Mouse (Mus musculus) MEL (cell line): ENCODE results near the gene Mmp24. TPM values are rescaled to one million over a fixed set of nuclear protein-coding genes. Genes with fewer than 3 reads are reported as not detected.

Experiments
- DNase-seq: peaks from one replicate; pipeline ENCODE4 v3.0.0; 2011; ENCODE audit warnings: low read depth, low spot score
- H3K27ac ChIP-seq: 2 replicates; pipeline ENCODE4 v1.5.1; 2012; ENCODE audit warnings: low read depth, mild to moderate bottlenecking, control low read depth, low read length, moderate library complexity; ENCODE audit not compliant: control insufficient read depth
- H3K27me3 ChIP-seq, 2 experiments: fragments of 150-350 bp in 1 of 2; sonication (generic) in 1 of 2; 2 replicates each; pipeline ENCODE4 v1.6.1; 2012; ENCODE audit warnings: low read length in 2 of 2, mild to moderate bottlenecking in 2 of 2, improper control_type of control experiment in 1 of 2, moderate library complexity in 1 of 2; ENCODE audit not compliant: insufficient read depth in 2 of 2, control insufficient read depth in 1 of 2
- H3K36me3 ChIP-seq, 2 experiments: 2 replicates each; pipeline ENCODE4 v1.6.1; 2012 to 2014; ENCODE audit warnings: low read length in 2 of 2, improper control_type of control experiment in 1 of 2, inconsistent platforms in 1 of 2, mild to moderate bottlenecking in 1 of 2; ENCODE audit not compliant: insufficient read depth in 2 of 2, control insufficient read depth in 1 of 2
- H3K4me1 ChIP-seq, 2 experiments: fragments of 150-350 bp in 1 of 2; sonication (generic) in 1 of 2; 2 replicates each; pipeline ENCODE4 v1.6.1; 2012; ENCODE audit warnings: low read length in 2 of 2, improper control_type of control experiment in 1 of 2, mild to moderate bottlenecking in 1 of 2; ENCODE audit not compliant: insufficient read depth in 2 of 2, control insufficient read depth in 1 of 2
- H3K4me3 ChIP-seq, 2 experiments: fragments of 150-350 bp in 1 of 2; sonication (generic) in 1 of 2; 2 replicates each; pipeline ENCODE4 v1.5.1; 2012; ENCODE audit warnings: low read depth in 2 of 2, low read length in 2 of 2, mild to moderate bottlenecking in 2 of 2, moderate library complexity in 2 of 2, control low read depth in 1 of 2, improper control_type of control experiment in 1 of 2; ENCODE audit not compliant: control insufficient read depth in 1 of 2, insufficient read depth in 1 of 2
- H3K79me2 ChIP-seq: 2 replicates; pipeline ENCODE4 v1.6.1; 2012; ENCODE audit warnings: mild to moderate bottlenecking, low read length, moderate library complexity; ENCODE audit not compliant: control insufficient read depth, poor library complexity, insufficient read depth
- H3K9ac ChIP-seq: 2 replicates; pipeline ENCODE4 v1.6.1; 2012; ENCODE audit warnings: low read depth, mild to moderate bottlenecking, control low read depth, low read length, moderate library complexity; ENCODE audit not compliant: control insufficient read depth, poor library complexity, severe bottlenecking
- H3K9me3 ChIP-seq: fragments of 150-350 bp; sonication (generic); replicated peaks from 2 replicates; pipeline ENCODE4 v1.6.1; 2012; ENCODE audit warnings: mild to moderate bottlenecking, low read length, improper control_type of control experiment, moderate library complexity; ENCODE audit not compliant: insufficient read depth
- BHLHE40 ChIP-seq: IDR thresholded peaks from 2 replicates; pipeline ENCODE4 v1.6.1; 2012; ENCODE audit warnings: low read depth, mild to moderate bottlenecking, inconsistent platforms, low read length, improper control_type of control experiment, borderline replicate concordance
- CHD1 ChIP-seq: IDR thresholded peaks from 2 replicates; pipeline ENCODE4 v1.6.1; 2012; ENCODE audit warnings: low read depth, mild to moderate bottlenecking, inconsistent platforms, low read length, improper control_type of control experiment
- GABPA ChIP-seq: IDR thresholded peaks from 2 replicates; pipeline ENCODE4 v1.6.1; 2012; ENCODE audit warnings: low read depth, mild to moderate bottlenecking, inconsistent platforms, low read length, improper control_type of control experiment, moderate library complexity
- JUND ChIP-seq: IDR thresholded peaks from 2 replicates; pipeline ENCODE4 v1.6.1; 2011; ENCODE audit warnings: low read depth, mild to moderate bottlenecking, improper control_type of control experiment, low read length
- KAT2A ChIP-seq: conservative IDR thresholded peaks from 2 replicates; pipeline ENCODE4 v1.6.1; 2012; ENCODE audit warnings: low read depth, low read length, improper control_type of control experiment, inconsistent platforms
- MAZ ChIP-seq: IDR thresholded peaks from 2 replicates; pipeline ENCODE4 v1.6.1; 2012; ENCODE audit warnings: low read depth, mild to moderate bottlenecking, inconsistent platforms, low read length, improper control_type of control experiment
- MXI1 ChIP-seq: IDR thresholded peaks from 2 replicates; pipeline ENCODE4 v1.6.1; 2011; ENCODE audit warnings: mild to moderate bottlenecking, low read depth, low read length, improper control_type of control experiment
- MYB ChIP-seq: IDR thresholded peaks from 2 replicates; pipeline ENCODE4 v1.6.1; 2011; ENCODE audit warnings: mild to moderate bottlenecking, low read depth, low read length, improper control_type of control experiment
- MYC ChIP-seq: IDR thresholded peaks from 2 replicates; pipeline ENCODE4 v1.6.1; 2011; ENCODE audit warnings: low read depth, mild to moderate bottlenecking, low read length, improper control_type of control experiment, moderate library complexity
- NELFE ChIP-seq: IDR thresholded peaks from 2 replicates; pipeline ENCODE4 v1.6.1; 2011; ENCODE audit warnings: low read depth, low read length, improper control_type of control experiment
- NRF1 ChIP-seq: IDR thresholded peaks from 2 replicates; pipeline ENCODE4 v1.6.1; 2014; ENCODE audit warnings: low read depth, mild to moderate bottlenecking, inconsistent platforms, low read length, improper control_type of control experiment, moderate library complexity; ENCODE audit not compliant: poor library complexity, insufficient read depth, severe bottlenecking
- POLR2A ChIP-seq, 2 experiments: IDR thresholded peaks; 2 replicates each; pipeline ENCODE4 v1.6.1; 2011 to 2012; ENCODE audit warnings: low read length in 2 of 2, mild to moderate bottlenecking in 2 of 2, control low read depth in 1 of 2, improper control_type of control experiment in 1 of 2, low read depth in 1 of 2, moderate library complexity in 1 of 2; ENCODE audit not compliant: control insufficient read depth in 1 of 2, insufficient read depth in 1 of 2, poor library complexity in 1 of 2
- RAD21 ChIP-seq: IDR thresholded peaks from 2 replicates; pipeline ENCODE4 v1.6.1; 2011; ENCODE audit warnings: mild to moderate bottlenecking, low read depth, low read length, improper control_type of control experiment
- RCOR1 ChIP-seq: IDR thresholded peaks from 2 replicates; pipeline ENCODE4 v1.6.1; 2012; ENCODE audit warnings: low read depth, mild to moderate bottlenecking, inconsistent platforms, low read length, improper control_type of control experiment
- SIN3A ChIP-seq: IDR thresholded peaks from 2 replicates; pipeline ENCODE4 v1.6.1; 2012; ENCODE audit warnings: low read length, improper control_type of control experiment, inconsistent platforms
- SMC3 ChIP-seq: IDR thresholded peaks from 2 replicates; pipeline ENCODE4 v1.6.1; 2011; ENCODE audit warnings: low read depth, low read length, improper control_type of control experiment
- TBP ChIP-seq: IDR thresholded peaks from 2 replicates; pipeline ENCODE4 v1.8.0; 2011; ENCODE audit warnings: low read depth, low read length, improper control_type of control experiment
- ZC3H11A ChIP-seq: IDR thresholded peaks from 2 replicates; pipeline ENCODE4 v1.6.1; 2012; ENCODE audit warnings: low read depth, mild to moderate bottlenecking, inconsistent platforms, low read length, improper control_type of control experiment
- ZMIZ1 ChIP-seq: IDR thresholded peaks from 2 replicates; pipeline ENCODE4 v1.6.1; 2012; ENCODE audit warnings: low read depth, mild to moderate bottlenecking, inconsistent platforms, low read length, improper control_type of control experiment, moderate library complexity
- ZNF384 ChIP-seq: IDR thresholded peaks from 2 replicates; pipeline ENCODE4 v1.6.1; 2012; ENCODE audit warnings: low read depth, mild to moderate bottlenecking, inconsistent platforms, low read length, improper control_type of control experiment
- polyA plus RNA-seq, 2 experiments: library from polyadenylated mRNA; stranded (reverse) in 1 of 2; unstranded in 1 of 2; fragments of >175 nt in 1 of 2; fragments of >200 nt in 1 of 2; gene quantifications; 2 replicates each; pipeline versions ENCODE4 v1.2.1 to v1.2.4; 2012; ENCODE audit warnings: low replicate concordance in 2 of 2, low read depth in 1 of 2; ENCODE audit not compliant: insufficient read length in 2 of 2, insufficient read depth in 1 of 2, missing spikeins in 1 of 2
- total RNA-seq: library from RNA; depleted of rRNA; stranded (reverse); fragments of 300-350 nt; gene quantifications from 2 replicates; pipeline ENCODE4 v1.2.3, GENCODE M21; 2012

Gene Mmp24
- total and polyA plus RNA-seq, 3 experiments, result 0.06 to 0.27 TPM; not detected in 1

DNA sequence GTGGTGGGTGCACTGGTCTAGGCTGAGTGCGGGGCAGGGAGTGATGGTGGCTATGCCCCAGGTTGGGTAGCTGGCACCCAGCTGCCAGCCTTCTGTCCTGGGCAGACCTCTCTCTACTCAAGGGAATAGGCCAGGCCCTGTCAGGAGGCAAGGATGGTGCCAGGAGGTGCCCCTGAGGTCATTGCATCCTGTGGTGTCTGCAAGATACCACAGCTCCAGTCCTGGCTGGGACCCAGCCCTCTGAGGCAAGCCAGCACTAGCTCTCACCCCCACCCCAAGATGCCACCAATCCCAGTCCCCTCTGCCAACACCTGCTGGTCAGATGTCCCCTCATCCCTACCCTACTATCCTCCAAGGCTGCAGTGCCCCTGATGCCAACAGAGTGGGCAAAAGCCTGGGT lies 41.0 kb downstream of the Mmp24 start:
- no peaks in the 10 kb centered on the region for H3K27me3 ChIP-seq
- H3K27ac ChIP-seq, result no peak overlapping the region
- no peak overlapping the region for H3K9ac ChIP-seq
- peaks cover 2 to 17% of the 10 kb centered on the region in 2 experiments for H3K4me1 ChIP-seq
- H3K79me2 ChIP-seq, result no peaks in the 10 kb centered on the region
- no peaks in the 10 kb centered on the region for H3K9me3 ChIP-seq
- no peak for TF ChIP-seq MYB
- TF ChIP-seq MXI1, result no peak
- no peak for TF ChIP-seq RCOR1
- no peak for TF ChIP-seq KAT2A
- no peak for TF ChIP-seq BHLHE40
- no peak for TF ChIP-seq NELFE
- TF ChIP-seq NRF1, result no peak
- no peak for TF ChIP-seq ZNF384
- H3K4me3 ChIP-seq, result no peak overlapping the region
- DNase-seq, result no peak
- peaks cover 2 to 15% of the 10 kb centered on the region in 2 experiments for H3K36me3 ChIP-seq

DNA sequence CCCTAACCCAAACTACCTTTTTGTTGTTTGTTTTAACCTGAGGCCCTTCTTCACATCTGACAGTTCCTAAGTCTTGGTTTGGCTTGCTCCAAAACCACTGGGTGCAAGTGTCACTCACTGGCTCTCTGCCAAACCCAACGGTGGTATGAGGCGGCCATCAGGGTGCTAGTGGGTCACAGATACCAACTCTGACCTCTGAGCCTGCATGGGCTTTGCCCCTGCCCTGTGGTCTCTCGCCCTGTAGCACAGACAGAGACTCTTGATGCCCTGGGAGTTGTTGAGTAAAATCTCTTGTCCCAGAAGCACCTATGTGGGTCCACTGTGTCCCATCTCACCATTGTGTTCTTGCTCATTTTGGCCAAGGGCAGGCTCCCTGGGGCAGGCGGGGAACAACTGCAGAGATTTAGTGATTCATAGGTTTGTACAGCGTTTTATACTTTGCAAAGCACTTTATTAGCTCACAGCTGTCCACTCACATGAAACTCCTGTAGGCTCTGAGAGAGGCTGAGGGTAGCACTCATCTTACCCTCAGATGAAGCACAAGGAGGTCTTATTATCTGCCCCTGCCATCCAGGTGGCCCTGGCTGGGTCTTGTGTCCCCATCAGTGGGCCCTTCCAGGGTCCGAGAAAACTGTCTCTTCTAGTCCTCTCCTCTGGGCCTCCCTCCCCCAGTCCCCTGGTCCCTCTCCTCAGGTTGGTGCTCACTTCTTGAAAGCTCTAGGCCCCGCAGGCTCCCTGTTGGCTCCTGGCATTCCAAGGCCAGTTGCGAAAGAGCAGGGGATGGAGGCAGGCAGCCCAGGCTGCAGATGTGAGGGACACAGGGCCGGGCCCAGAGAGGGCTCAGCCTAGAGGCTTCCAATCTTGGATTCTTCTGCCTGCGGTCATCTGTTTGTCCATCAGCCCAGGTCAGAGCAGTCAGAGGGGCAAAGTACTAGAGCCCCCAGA lies 42.4 kb downstream of the Mmp24 start:
- TF ChIP-seq KAT2A, result no peak
- no peak for TF ChIP-seq NELFE
- no peak for TF ChIP-seq NRF1
- no peak for TF ChIP-seq BHLHE40
- TF ChIP-seq TBP, result no peak
- TF ChIP-seq GABPA, result no peak
- no peak for TF ChIP-seq RAD21
- no peak for TF ChIP-seq SMC3
- TF ChIP-seq SIN3A, result no peak
- no peak for TF ChIP-seq ZMIZ1
- no peak for TF ChIP-seq CHD1
- TF ChIP-seq JUND, result no peak
- TF ChIP-seq MAZ, result no peak
- no peak for TF ChIP-seq MYB
- TF ChIP-seq ZC3H11A, result no peak
- no peak for TF ChIP-seq MXI1
- TF ChIP-seq MYC, result no peak
- TF ChIP-seq POLR2A (IDR thresholded peaks at IDR 0.05; ENCODE audit: control insufficient read depth in 1 of 2, insufficient read depth in 1 of 2, low read depth in 1 of 2, low read length in 2 of 2, poor library complexity in 1 of 2), result no peak
- Histone ChIP-seq H3K4me3 (no peak overlapping the region), H3K9me3 (no peaks in the 10 kb centered on the region), H3K9ac (no peak overlapping the region), H3K4me1 (peaks cover 2 to 17% of the 10 kb centered on the region in 2 experiments), H3K27ac (no peak overlapping the region), H3K27me3 (no peaks in the 10 kb centered on the region), H3K36me3 (peaks cover 5 to 15% of the 10 kb centered on the region in 2 experiments), H3K79me2 (no peaks in the 10 kb centered on the region; the same call in 1 of the 2 replicates)
- no peak for DNase-seq
